Mouse (Mus musculus) ES-Bruce4 (cell line): ENCODE measurements around the gene Sntb2.

Source experiments
- CTCF ChIP-seq: IDR thresholded peaks from one replicate; pipeline ENCODE4 v1.8.1; 2011; ENCODE audit warnings: low read depth, low read length
- POLR2A ChIP-seq: IDR thresholded peaks from one replicate; pipeline ENCODE4 v1.8.1; 2011; ENCODE audit warnings: low read length; ENCODE audit not compliant: insufficient read depth

DNA sequence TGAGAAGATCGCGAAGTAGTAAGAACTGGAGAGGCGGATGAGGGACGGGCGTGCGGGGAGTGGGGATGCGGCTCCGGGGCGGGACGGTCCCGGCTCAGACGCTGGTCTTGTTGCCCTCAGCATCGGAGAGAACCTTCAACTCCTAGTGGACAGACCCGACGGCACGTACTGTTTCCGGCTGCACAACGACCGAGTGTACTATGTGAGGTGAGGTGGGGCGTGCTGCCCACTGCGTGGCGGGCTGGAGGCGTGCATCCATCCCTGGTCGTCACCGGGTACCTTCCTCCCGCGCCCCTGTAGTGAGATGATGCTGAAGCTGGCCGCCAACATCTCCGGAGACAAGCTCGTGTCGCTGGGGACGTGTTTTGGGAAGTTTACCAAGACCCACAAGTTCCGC lies 121.4 kb downstream of the Sntb2 start:
- no peak for TF ChIP-seq CTCF
- no peak for TF ChIP-seq POLR2A
